Mouse (Mus musculus) left cerebral cortex, adult 9 months (tissue): ENCODE results near the gene Ybx1.
A peak's percentile ranks its signal among the peaks of the same experiment; 100 is the strongest.
"Not testable (repeated sequence)": the region's sequence is repeated elsewhere in the genome, so short reads cannot be mapped to it uniquely, and the experiment has no call there.

Source experiments
- DNase-seq, 2 experiments: peaks; one replicate each; pipeline ENCODE4 v3.0.0; 2022; ENCODE audit warnings: low spot score in 2 of 2

The Ybx1 gene

GRCm38 (mm10) chr4:119294415-119295133, at the start of gene Ybx1:
TSS of gene Ybx1 (minus strand) at chr4:119294604.
- peak; percentile 99 to 100 for DNase-seq

GRCm38 (mm10) chr4:119338861-119339361, 44.5 kb upstream of the Ybx1 start:
- DNase-seq: peak in 1 of 2 experiments; percentile 30

GRCm38 (mm10) chr4:119338422-119338821, 44.0 kb upstream of the Ybx1 start:
- no peak for DNase-seq

- no peak for DNase-seq
These were observed 39.1 kb upstream of the Ybx1 start for GRCm38 (mm10) chr4:119333487-119333886.

- DNase-seq: no peak
These were observed 26.6 kb upstream of the Ybx1 start for GRCm38 (mm10) chr4:119320896-119321550.

GRCm38 (mm10) chr4:119320131-119320830, 25.9 kb upstream of the Ybx1 start, which contains the start of gene Ppih:
TSS of gene Ppih (minus strand) at chr4:119320546.
- peak; percentile 82 to 96 for DNase-seq

- no peak for DNase-seq
These were observed 19.4 kb upstream of the Ybx1 start for GRCm38 (mm10) chr4:119313756-119314155.

- no peak for DNase-seq
These were observed 11.0 kb upstream of the Ybx1 start for GRCm38 (mm10) chr4:119305418-119305817.

- no peak for DNase-seq
These were observed 8.9 kb upstream of the Ybx1 start for GRCm38 (mm10) chr4:119303291-119303690.

GRCm38 (mm10) chr4:119301777-119302176, 7.4 kb upstream of the Ybx1 start:
- no peak for DNase-seq

GRCm38 (mm10) chr4:119300761-119301160, 6.4 kb upstream of the Ybx1 start:
- DNase-seq: no peak

- no peak for DNase-seq
These were observed 3.0 kb upstream of the Ybx1 start for GRCm38 (mm10) chr4:119297361-119297760.

GRCm38 (mm10) chr4:119295134-119295453, 690 bp upstream of the Ybx1 start:
- DNase-seq: no peak

GRCm38 (mm10) chr4:119293574-119294258, 688 bp downstream of the Ybx1 start:
- DNase-seq: peak in 1 of 2 experiments; percentile 17

GRCm38 (mm10) chr4:119292771-119293573, 1.4 kb downstream of the Ybx1 start:
- DNase-seq: peak in 1 of 2 experiments; percentile 58

- DNase-seq: no peak
These were observed 2.5 kb downstream of the Ybx1 start for GRCm38 (mm10) chr4:119291921-119292320.

GRCm38 (mm10) chr4:119285336-119285735, 9.1 kb downstream of the Ybx1 start:
- no peak for DNase-seq

GRCm38 (mm10) chr4:119284861-119285260, 9.5 kb downstream of the Ybx1 start:
- no peak for DNase-seq

GRCm38 (mm10) chr4:119278784-119279183, 15.6 kb downstream of the Ybx1 start:
- not testable (repeated sequence) for DNase-seq

- no peak for DNase-seq
These were observed 18.7 kb downstream of the Ybx1 start for GRCm38 (mm10) chr4:119275726-119276125.

GRCm38 (mm10) chr4:119275226-119275625, 19.2 kb downstream of the Ybx1 start:
- no peak for DNase-seq
